Comparison of ENCODE assay signal across 8 mouse cellular contexts in genomic region chr4:59783685-59784279, GRCm38 (mm10). TPM values are rescaled to one million over a fixed set of nuclear protein-coding genes. Genes with fewer than 3 reads are reported as not detected.
DNase-seq lines count a peak whose midpoint lies in the region; ATAC-seq and TF ChIP-seq lines count a peak whose summit lies in the region.

No protein-coding gene starts in this region.

- peak; percentile 83 for DNase-seq in Patski (ENCODE audit: low read depth, low spot score)
- DNase-seq in cerebellum, postnatal 14 days, result peak; percentile 95 to 96
- peak; percentile 91 to 92 for DNase-seq in frontal cortex, postnatal 14 days (ENCODE audit: low spot score in 2 of 2)
- peak; percentile 98 for DNase-seq in hindbrain, embryonic 14.5 days (ENCODE audit: low spot score)
- DNase-seq in layer of hippocampus, postnatal 36 days, result peak; percentile 95 to 96
- peak; percentile 98 for DNase-seq in lung, postnatal 36 days
- peak; percentile 99 for DNase-seq in retina, postnatal 1 day
- peak; percentile 89 to 95 for DNase-seq in urinary bladder, adult 18-20 months (ENCODE audit: low spot score in 2 of 2)

- 1% methylated on average over 36 of the region's 36 CpGs for WGBS in hindbrain, embryonic 14.5 days

- H3K36me3 ChIP-seq in hindbrain, embryonic 14.5 days (replicated peaks; ENCODE audit: control insufficient read depth, insufficient read depth), result no peaks in the 10 kb centered on the region

- no peaks in the 10 kb centered on the region for H3K9me3 ChIP-seq in hindbrain, embryonic 14.5 days (ENCODE audit: control insufficient read depth, low read length)

- peak; percentile 93 for ATAC-seq in Patski
- ATAC-seq in hindbrain, embryonic 14.5 days (ENCODE audit: low FRiP score), result peak; percentile 96

- POLR2A ChIA-PET in Patski (lab: Charles Lee), result interaction anchor here (0.8 kb wide), 1 partner anchor 155 kb away, joined by 3 read pairs; no protein-coding TSS in a partner anchor

- CTCF ChIA-PET in Patski (lab: Charles Lee), result interaction anchor here (0.9 to 4.1 kb wide), 3 partner anchors 67 to 403 kb away, joined by 3 to 21 read pairs (median 3); no protein-coding TSS in a partner anchor

- no peaks in the 10 kb centered on the region for H3K27me3 ChIP-seq in Patski
- H3K27me3 ChIP-seq in hindbrain, embryonic 14.5 days (ENCODE audit: control insufficient read depth, insufficient read depth, low read length), result no peaks in the 10 kb centered on the region

- no peak for TF ChIP-seq CTCF in Patski (IDR thresholded peaks at IDR 0.05)

- peaks cover 5% of the 10 kb centered on the region for H3K4me1 ChIP-seq in hindbrain, embryonic 14.5 days (replicated peaks; ENCODE audit: control insufficient read depth, insufficient read depth, low read length)

- H3K9ac ChIP-seq in hindbrain, embryonic 14.5 days, result peak overlapping the region; percentile 69

- in situ Hi-C loops in Patski (cut with MboI; ENCODE audit: low pct_unique_long_range_greater_than_20kb), result loop anchor here (5.0 kb wide), 1 partner anchor 171 kb away; no protein-coding TSS in a partner anchor

- H3K27ac ChIP-seq in hindbrain, embryonic 14.5 days, result peak overlapping the region; percentile 52; the same call in 1 of the 2 replicates

- H3K4me2 ChIP-seq in hindbrain, embryonic 14.5 days (replicated peaks), result peak overlapping the region; percentile 89

- H3K4me3 ChIP-seq in hindbrain, embryonic 14.5 days (replicated peaks; ENCODE audit: low read length), result peak overlapping the region; percentile 85

RNA-seq across cellular contexts. Expression of gene Inip, which starts 17.6 kb away (rescaled TPM):
- 11.1 TPM for polyA plus RNA-seq in Patski (2021)
- 52.2 and 52.7 TPM in 2 replicates for polyA plus RNA-seq in hindbrain, embryonic 14.5 days (2014; fragmentation: Nextera tagmentation; extraction: Ambion mirVana)
- 10 to 100 TPM; 24.1 to 26.4 TPM for total RNA-seq in layer of hippocampus, postnatal 36 days (2021)

RNA-seq across cellular contexts. Expression of gene Snx30, which starts 21.9 kb away (rescaled TPM):
- polyA plus RNA-seq in Patski (2021), result 9.2 TPM
- polyA plus RNA-seq in hindbrain, embryonic 14.5 days (2014; fragmentation: Nextera tagmentation; extraction: Ambion mirVana), result 21.9 and 29.2 TPM in 2 replicates
- 10 to 100 TPM; 44.9 to 46.0 TPM for total RNA-seq in layer of hippocampus, postnatal 36 days (2021)

Comparison
In these comparisons a context has a peak if more than half of its experiments do, and no peak if none do; other contexts are left out.
1. Peak in every context shown above with its lines: DNase-seq, ATAC-seq, H3K4me3 ChIP-seq and H3K27ac ChIP-seq.